ENCODE assay signal across 26 mouse cellular contexts in genomic region chr3:51839353-51839715, GRCm38 (mm10).
"Had no signal": no experiment of that assay in that cellular context is flagged by ENCODE, and none has a peak within 500 bp of the region (broad histone marks: within the 10 kb centered on the region; RNA-seq: fewer than 3 reads in every experiment).

No protein-coding gene starts in this region.

- H3K27me3 ChIP-seq: limb, embryonic 12.5 days; limb, embryonic 15.5 days; liver, embryonic 12.5 days; liver, embryonic 15.5 days; lung, embryonic 15.5 days; midbrain, embryonic 13.5 days; neural tube, embryonic 13.5 days had no signal

- DNase-seq: kidney, adult 18-20 months; kidney, adult 9 months; kidney, postnatal 10 days; kidney, postnatal 36 days; layer of hippocampus, postnatal 36 days; left cerebral cortex, postnatal 4 days; lung, adult 18-20 months; lung, postnatal 10 days; lung, postnatal 36 days; right cerebral cortex, adult 18-20 months; right cerebral cortex, postnatal 25 days; thymus, adult 2 months; thymus, postnatal 14 days; thymus, postnatal 4 days had no signal

- H3K4me2 ChIP-seq: limb, embryonic 12.5 days; limb, embryonic 15.5 days; liver, embryonic 12.5 days; liver, embryonic 15.5 days; lung, embryonic 15.5 days; midbrain, embryonic 13.5 days; neural tube, embryonic 13.5 days had no signal

- H3K9ac ChIP-seq: limb, embryonic 12.5 days; limb, embryonic 15.5 days; liver, embryonic 12.5 days; liver, embryonic 15.5 days; lung, embryonic 15.5 days; midbrain, embryonic 13.5 days; neural tube, embryonic 13.5 days had no signal

- H3K4me1 ChIP-seq: liver, embryonic 15.5 days had no signal

- ATAC-seq: liver, embryonic 12.5 days; midbrain, embryonic 13.5 days; midbrain, embryonic 16.5 days had no signal

- H3K9me3 ChIP-seq: limb, embryonic 12.5 days; limb, embryonic 15.5 days; liver, embryonic 12.5 days; liver, embryonic 15.5 days; lung, embryonic 15.5 days; megakaryocyte, embryonic 14.5 days; midbrain, embryonic 10.5 days; midbrain, embryonic 13.5 days; neural tube, embryonic 13.5 days had no signal

- H3K4me3 ChIP-seq: left cerebral cortex, adult 2 months; limb, embryonic 12.5 days; limb, embryonic 15.5 days; liver, embryonic 12.5 days; liver, embryonic 15.5 days; lung, embryonic 15.5 days; megakaryocyte, embryonic 14.5 days; midbrain, embryonic 10.5 days; midbrain, embryonic 13.5 days; myocyte; neural tube, embryonic 13.5 days had no signal

- H3K36me3 ChIP-seq: limb, embryonic 12.5 days; limb, embryonic 15.5 days; liver, embryonic 12.5 days; liver, embryonic 15.5 days; lung, embryonic 15.5 days; midbrain, embryonic 13.5 days; neural tube, embryonic 13.5 days had no signal

- H3K27ac ChIP-seq: left cerebral cortex, adult 2 months; limb, embryonic 12.5 days; limb, embryonic 15.5 days; liver, embryonic 12.5 days; liver, embryonic 15.5 days; lung, embryonic 15.5 days; midbrain, embryonic 10.5 days; midbrain, embryonic 13.5 days; neural tube, embryonic 13.5 days had no signal
